Mouse (Mus musculus): ENCODE data around the gene Dera. TPM values are rescaled to one million over a fixed set of nuclear protein-coding genes. Genes with fewer than 3 reads are reported as not detected.

Dera gene
- polyA plus RNA-seq, 1 experiment: 27.7 TPM

DNA sequence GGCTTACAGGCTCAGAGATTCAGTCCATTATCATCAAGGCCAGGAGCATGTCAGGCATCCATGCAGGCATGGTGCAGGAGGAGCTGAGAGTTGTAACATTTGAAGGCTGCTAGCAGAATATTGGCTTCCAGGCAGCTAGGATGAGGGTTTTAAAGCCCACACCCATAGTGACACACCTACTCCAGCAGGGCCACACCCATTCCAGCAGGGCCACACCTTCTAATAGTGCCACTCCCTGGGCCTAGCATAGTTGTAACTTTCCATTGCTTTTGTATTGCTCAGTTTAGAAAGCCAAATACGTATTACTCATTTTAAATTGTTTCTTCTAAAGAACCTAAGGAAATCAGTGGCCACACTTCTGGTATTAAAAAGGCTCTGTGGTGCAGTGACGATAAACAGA lies 13.4 kb upstream of the Dera start:
- H3K4me1 ChIP-seq (replicated peaks; ENCODE audit: control insufficient read depth, insufficient read depth, low read length): peaks cover 6% of the 10 kb centered on the region
- no peak overlapping the region for H3K4me3 ChIP-seq (ENCODE audit: control insufficient read depth, insufficient read depth, low read length)
- no peak overlapping the region for H3K27ac ChIP-seq (ENCODE audit: control insufficient read depth, insufficient read depth, low read length)
- H3K36me3 ChIP-seq (ENCODE audit: control insufficient read depth, insufficient read depth, low read length): peaks cover 64% of the 10 kb centered on the region
- 97% methylated on average over 2 of the region's 2 CpGs for WGBS
- no peak for DNase-seq
- no peaks in the 10 kb centered on the region for H3K27me3 ChIP-seq (ENCODE audit: control insufficient read depth, insufficient read depth, low read length)
- TF ChIP-seq CTCF (IDR thresholded peaks at IDR 0.05; ENCODE audit: borderline replicate concordance, control insufficient read depth, extremely low read depth, insufficient read depth, low read length, poor library complexity): no peak
- no peak for TF ChIP-seq POLR2A (IDR thresholded peaks at IDR 0.05; ENCODE audit: control insufficient read depth, extremely low read depth, insufficient read depth, low read length, poor library complexity)

GRCm38 (mm10) chr6:137744700-137745099 lies 9.6 kb upstream of the Dera start:
- no peaks in the 10 kb centered on the region for H3K4me1 ChIP-seq (replicated peaks; ENCODE audit: control insufficient read depth, insufficient read depth, low read length)
- 96% methylated on average over 4 of the region's 4 CpGs for WGBS
- no peaks in the 10 kb centered on the region for H3K27me3 ChIP-seq (ENCODE audit: control insufficient read depth, insufficient read depth, low read length)
- H3K36me3 ChIP-seq (ENCODE audit: control insufficient read depth, insufficient read depth, low read length): peaks cover 79% of the 10 kb centered on the region
- no peak overlapping the region for H3K4me3 ChIP-seq (ENCODE audit: control insufficient read depth, insufficient read depth, low read length)
- DNase-seq: no peak
- TF ChIP-seq POLR2A (IDR thresholded peaks at IDR 0.05; ENCODE audit: control insufficient read depth, extremely low read depth, insufficient read depth, low read length, poor library complexity): no peak
- TF ChIP-seq CTCF (IDR thresholded peaks at IDR 0.05; ENCODE audit: borderline replicate concordance, control insufficient read depth, extremely low read depth, insufficient read depth, low read length, poor library complexity): no peak
- no peak overlapping the region for H3K27ac ChIP-seq (ENCODE audit: control insufficient read depth, insufficient read depth, low read length)

DNA sequence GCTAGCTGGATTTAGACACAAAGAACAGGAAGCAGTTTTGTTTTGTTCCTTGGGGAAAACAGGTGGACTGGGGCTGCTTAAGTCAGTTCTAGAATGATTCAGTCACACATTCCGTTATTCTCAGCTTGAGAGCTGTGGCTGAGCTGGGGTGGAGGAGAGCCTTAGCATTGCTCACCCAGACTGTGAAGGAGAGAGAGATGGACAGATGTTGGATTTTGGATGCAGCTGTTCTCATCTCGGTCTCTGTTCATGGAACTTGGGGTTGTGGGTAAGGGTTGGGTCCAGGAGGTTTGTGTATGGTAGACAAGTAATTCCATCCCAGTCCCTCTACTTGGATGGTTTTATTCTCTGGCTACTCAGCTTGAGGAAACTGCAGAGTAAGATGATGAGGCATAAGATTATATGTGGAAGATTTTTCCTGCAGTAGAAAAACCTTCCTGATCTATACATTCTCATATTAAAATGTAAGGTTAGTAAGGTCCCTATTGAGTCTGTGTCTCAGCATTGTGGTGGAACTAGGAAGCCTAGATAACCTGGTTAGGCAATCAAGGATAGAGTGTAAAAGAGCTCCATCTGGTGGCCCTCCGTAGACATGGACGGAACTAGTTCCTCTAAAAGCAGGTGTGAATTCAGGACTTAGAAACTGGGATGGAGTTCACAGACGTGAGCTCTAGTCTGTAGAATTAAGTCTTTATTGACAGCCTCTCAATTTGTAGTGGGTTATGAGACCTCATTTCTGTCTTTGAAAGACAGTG lies 7.0 kb upstream of the Dera start:
- TF ChIP-seq CTCF (IDR thresholded peaks at IDR 0.05; ENCODE audit: borderline replicate concordance, control insufficient read depth, extremely low read depth, insufficient read depth, low read length, poor library complexity) (no peak), POLR2A (IDR thresholded peaks at IDR 0.05; ENCODE audit: control insufficient read depth, extremely low read depth, insufficient read depth, low read length, poor library complexity) (no peak)
- WGBS: 72% methylated on average over 5 of the region's 5 CpGs
- no peak overlapping the region for H3K27ac ChIP-seq (ENCODE audit: control insufficient read depth, insufficient read depth, low read length)
- no peak overlapping the region for H3K4me3 ChIP-seq (ENCODE audit: control insufficient read depth, insufficient read depth, low read length)
- no peak for DNase-seq
- H3K4me1 ChIP-seq (replicated peaks; ENCODE audit: control insufficient read depth, insufficient read depth, low read length): no peaks in the 10 kb centered on the region
- peaks cover 66% of the 10 kb centered on the region for H3K36me3 ChIP-seq (ENCODE audit: control insufficient read depth, insufficient read depth, low read length)
- no peaks in the 10 kb centered on the region for H3K27me3 ChIP-seq (ENCODE audit: control insufficient read depth, insufficient read depth, low read length)

- peaks cover 30% of the 10 kb centered on the region for H3K36me3 ChIP-seq (ENCODE audit: control insufficient read depth, insufficient read depth, low read length)
- no peak for DNase-seq
- TF ChIP-seq CTCF (IDR thresholded peaks at IDR 0.05; ENCODE audit: borderline replicate concordance, control insufficient read depth, extremely low read depth, insufficient read depth, low read length, poor library complexity) (no peak), POLR2A (IDR thresholded peaks at IDR 0.05; ENCODE audit: control insufficient read depth, extremely low read depth, insufficient read depth, low read length, poor library complexity) (no peak)
- H3K27me3 ChIP-seq (ENCODE audit: control insufficient read depth, insufficient read depth, low read length): no peaks in the 10 kb centered on the region
- H3K27ac ChIP-seq (ENCODE audit: control insufficient read depth, insufficient read depth, low read length): no peak overlapping the region
- H3K4me1 ChIP-seq (replicated peaks; ENCODE audit: control insufficient read depth, insufficient read depth, low read length): no peaks in the 10 kb centered on the region
- WGBS: 95% methylated on average over 10 of the region's 10 CpGs
- H3K4me3 ChIP-seq (ENCODE audit: control insufficient read depth, insufficient read depth, low read length): no peak overlapping the region
These were observed 2.6 kb upstream of the Dera start for GRCm38 (mm10) chr6:137751551-137752274.

DNA sequence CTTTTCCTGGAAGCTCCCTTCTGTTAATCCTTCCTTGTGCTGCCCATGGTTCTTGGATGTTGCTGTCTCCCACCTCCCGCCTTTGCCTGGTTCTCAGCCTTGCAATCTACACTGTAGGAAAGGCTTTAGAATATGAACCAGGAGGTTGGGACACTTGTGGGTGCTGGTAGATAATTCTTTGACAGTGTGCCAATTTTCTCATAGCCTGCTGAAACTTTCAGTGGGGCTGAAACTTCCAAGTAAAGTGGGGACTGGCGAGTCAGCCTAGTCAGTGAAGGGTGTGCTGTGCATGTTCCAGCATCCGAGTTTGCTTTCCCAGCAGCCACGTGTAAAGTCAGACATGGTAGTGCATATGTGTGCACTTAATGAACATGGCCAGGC lies 2.1 kb upstream of the Dera start:
- Histone ChIP-seq H3K4me1 (replicated peaks; ENCODE audit: control insufficient read depth, insufficient read depth, low read length) (no peaks in the 10 kb centered on the region), H3K36me3 (ENCODE audit: control insufficient read depth, insufficient read depth, low read length) (peaks cover 30% of the 10 kb centered on the region), H3K27ac (ENCODE audit: control insufficient read depth, insufficient read depth, low read length) (no peak overlapping the region), H3K27me3 (ENCODE audit: control insufficient read depth, insufficient read depth, low read length) (no peaks in the 10 kb centered on the region), H3K4me3 (ENCODE audit: control insufficient read depth, insufficient read depth, low read length) (no peak overlapping the region)
- 89% methylated on average over 4 of the region's 4 CpGs for WGBS
- no peak for DNase-seq
- TF ChIP-seq POLR2A (IDR thresholded peaks at IDR 0.05; ENCODE audit: control insufficient read depth, extremely low read depth, insufficient read depth, low read length, poor library complexity): no peak
- TF ChIP-seq CTCF (IDR thresholded peaks at IDR 0.05; ENCODE audit: borderline replicate concordance, control insufficient read depth, extremely low read depth, insufficient read depth, low read length, poor library complexity): no peak

GRCm38 (mm10) chr6:137754857-137755232 lies 499 bp downstream of the Dera start:
- H3K27ac ChIP-seq (ENCODE audit: control insufficient read depth, insufficient read depth, low read length): no peak overlapping the region
- H3K27me3 ChIP-seq (ENCODE audit: control insufficient read depth, insufficient read depth, low read length): no peaks in the 10 kb centered on the region
- DNase-seq: no peak
- no peak for TF ChIP-seq CTCF (IDR thresholded peaks at IDR 0.05; ENCODE audit: borderline replicate concordance, control insufficient read depth, extremely low read depth, insufficient read depth, low read length, poor library complexity)
- no peak for TF ChIP-seq POLR2A (IDR thresholded peaks at IDR 0.05; ENCODE audit: control insufficient read depth, extremely low read depth, insufficient read depth, low read length, poor library complexity)
- peak overlapping the region; percentile 88 for H3K4me3 ChIP-seq (ENCODE audit: control insufficient read depth, insufficient read depth, low read length)
- H3K4me1 ChIP-seq (replicated peaks; ENCODE audit: control insufficient read depth, insufficient read depth, low read length): no peaks in the 10 kb centered on the region
- peaks cover 10% of the 10 kb centered on the region for H3K36me3 ChIP-seq (ENCODE audit: control insufficient read depth, insufficient read depth, low read length)
- 4% methylated on average over 8 of the region's 8 CpGs for WGBS

Data from thymus, adult 2 months (tissue).